Mouse (Mus musculus) lung, embryonic 16.5 days (tissue): ENCODE measurements around the gene Ctnnal1. TPM values are rescaled to one million over a fixed set of nuclear protein-coding genes. Genes with fewer than 3 reads are reported as not detected.
A peak's percentile ranks its signal among the peaks of the same experiment; 100 is the strongest.

Source experiments
- ATAC-seq: fragments of 200-750 bp; cut with Nextera tagmentation; 2 replicates; pipeline ENCODE4 v1.8.0; 2017; ENCODE audit warnings: low read depth, mild to moderate bottlenecking, moderate library complexity
- H3K27ac ChIP-seq: fragments of 300-500 bp; sonication (generic); 2 replicates; pipeline ENCODE4 v1.5.1; 2014; ENCODE audit warnings: mild to moderate bottlenecking, control low read depth, low read length
- H3K27me3 ChIP-seq: fragments of 300-500 bp; sonication (generic); 2 replicates; pipeline ENCODE4 v1.6.1; 2014; ENCODE audit warnings: low read depth, low read length, mixed read lengths; ENCODE audit not compliant: control insufficient read depth, insufficient read depth
- H3K36me3 ChIP-seq: fragments of 300-500 bp; sonication (generic); 2 replicates; pipeline ENCODE4 v1.6.1; 2014; ENCODE audit warnings: low read length; ENCODE audit not compliant: control insufficient read depth, insufficient read depth
- H3K4me1 ChIP-seq: fragments of 300-500 bp; sonication (generic); replicated peaks from 2 replicates; pipeline ENCODE4 v1.6.1; 2014; ENCODE audit warnings: low read length, mixed read lengths; ENCODE audit not compliant: control insufficient read depth, insufficient read depth
- H3K4me2 ChIP-seq: fragments of 300-500 bp; sonication (generic); 2 replicates; pipeline ENCODE4 v1.6.1; 2014; ENCODE audit warnings: low read depth, low read length, control low read depth
- H3K4me3 ChIP-seq: fragments of 300-500 bp; sonication (generic); 2 replicates; pipeline ENCODE4 v1.5.1; 2014; ENCODE audit warnings: mild to moderate bottlenecking, low read length, control low read depth
- H3K9ac ChIP-seq: fragments of 300-500 bp; sonication (generic); 2 replicates; pipeline ENCODE4 v1.6.1; 2014; ENCODE audit warnings: low read length, control low read depth
- H3K9me3 ChIP-seq: fragments of 300-500 bp; sonication (generic); 2 replicates; pipeline ENCODE4 v1.6.1; 2016; ENCODE audit warnings: low read length; ENCODE audit not compliant: control insufficient read depth
- WGBS: fragments of 180-500 bp; shearing (Covaris S2); extraction: QIAGEN DNeasy Blood & Tissue Kit; methylation state at CpG from one replicate; pipeline ENCODE4 v1.1.7; 2014; 5-methylcytosine and 5-hydroxymethylcytosine counted together
- polyA plus RNA-seq: library from polyadenylated mRNA; unstranded; fragments of >200 nt; fragmentation: Nextera tagmentation; extraction: Ambion mirVana; gene quantifications from 2 replicates; pipeline ENCODE4 v1.2.1, GENCODE M21; 2015

The Ctnnal1 gene
- polyA plus RNA-seq, 1 experiment from 2014 or later = 21.7 TPM

DNA sequence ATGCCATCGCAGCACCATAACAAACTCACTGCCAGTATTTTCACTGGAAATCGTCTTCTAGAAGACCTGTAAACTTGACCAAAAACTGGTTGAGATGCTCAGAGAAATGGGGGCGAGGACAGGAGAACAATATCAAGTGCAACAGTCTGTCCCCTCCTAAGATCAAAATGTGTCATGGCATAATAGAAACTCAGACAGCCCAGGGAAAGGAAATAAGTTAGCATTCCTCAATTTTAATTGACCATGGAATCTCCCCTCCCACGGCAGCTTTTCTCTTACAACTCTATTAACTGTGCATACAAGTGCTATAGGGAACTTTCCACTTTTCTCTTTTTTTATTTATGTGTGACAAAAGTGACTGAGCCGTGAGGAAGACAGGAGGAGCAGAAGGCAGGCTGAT is 2.8 kb upstream of the Ctnnal1 start:
- no peak overlapping the region for H3K4me2 ChIP-seq

GRCm38 (mm10) chr4:56865971-56866370 is 983 bp upstream of the Ctnnal1 start:
- H3K27ac ChIP-seq = peak overlapping the region; percentile 19; the same call in 1 of the 2 replicates
- no peak overlapping the region for H3K9ac ChIP-seq
- H3K4me2 ChIP-seq = no peak overlapping the region
- no peaks in the 10 kb centered on the region for H3K27me3 ChIP-seq
- H3K4me3 ChIP-seq = no peak overlapping the region
- 53% methylated on average over 4 of the region's 4 CpGs for WGBS
- no peaks in the 10 kb centered on the region for H3K9me3 ChIP-seq
- no peak for ATAC-seq
- peaks cover 9% of the 10 kb centered on the region; the same call in 1 of the 2 replicates for H3K4me1 ChIP-seq
- H3K36me3 ChIP-seq = peaks cover under 1% of the 10 kb centered on the region; the same call in 1 of the 2 replicates

More for the DNA sequence above, 2.8 kb upstream of the Ctnnal1 start:
- ATAC-seq = no peak
- H3K27ac ChIP-seq = no peak overlapping the region
- H3K27me3 ChIP-seq = no peaks in the 10 kb centered on the region
- H3K4me3 ChIP-seq = no peak overlapping the region
- no peaks in the 10 kb centered on the region for H3K9me3 ChIP-seq
- peaks cover 6% of the 10 kb centered on the region; the same call in 1 of the 2 replicates for H3K36me3 ChIP-seq
- no peak overlapping the region for H3K9ac ChIP-seq
- H3K4me1 ChIP-seq = peaks cover 9% of the 10 kb centered on the region; the same call in 1 of the 2 replicates
- WGBS = 88% methylated on average over 5 of the region's 5 CpGs

DNA sequence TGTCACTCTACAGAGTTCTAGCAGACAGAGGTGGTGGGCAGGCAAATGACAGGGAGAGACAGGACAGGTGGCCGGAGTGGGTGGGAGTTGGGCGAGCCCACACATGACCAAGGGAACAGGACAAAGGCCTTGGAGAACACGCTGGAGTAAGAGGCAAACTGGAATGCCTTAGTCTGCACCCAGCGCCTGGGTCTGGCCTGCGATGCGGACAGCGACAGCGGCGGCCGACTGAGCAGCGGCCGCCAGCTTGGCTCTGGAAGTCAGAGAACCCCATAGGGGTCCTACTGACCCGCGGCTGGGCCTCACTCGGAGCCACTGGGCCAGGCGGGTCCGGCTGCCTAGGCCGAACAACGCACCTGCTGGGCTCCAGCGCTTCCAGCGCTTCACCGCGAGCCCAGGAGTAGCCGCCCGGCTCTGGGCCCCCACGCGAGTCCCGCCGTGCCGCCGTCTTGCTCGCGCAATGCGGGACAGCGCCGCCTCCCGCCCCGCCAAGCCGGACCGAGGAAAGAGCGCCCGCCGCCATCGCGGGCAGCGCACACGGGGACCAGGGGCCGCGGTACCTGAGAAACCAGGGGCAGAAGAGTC is 479 bp downstream of the Ctnnal1 start:
- H3K27me3 ChIP-seq = no peaks in the 10 kb centered on the region
- H3K36me3 ChIP-seq = no peaks in the 10 kb centered on the region
- WGBS = under 1% methylated on average over 48 of the region's 49 CpGs
- peak overlapping the region; percentile 82 for H3K9ac ChIP-seq
- peak; percentile 56 for ATAC-seq
- H3K9me3 ChIP-seq = no peaks in the 10 kb centered on the region
- peaks cover 9% of the 10 kb centered on the region; the same call in 1 of the 2 replicates for H3K4me1 ChIP-seq
- H3K4me2 ChIP-seq = peak overlapping the region; percentile 90
- peak overlapping the region; percentile 79 for H3K27ac ChIP-seq
- peak overlapping the region; percentile 71 for H3K4me3 ChIP-seq

- Histone ChIP-seq H3K9ac (peak overlapping the region; percentile 82), H3K27ac (peak overlapping the region; percentile 79)
- WGBS = 29% methylated on average over 4 of the region's 4 CpGs
Measured at GRCm38 (mm10) chr4:56864016-56864415, 972 bp downstream of the Ctnnal1 start.

GRCm38 (mm10) chr4:56861551-56861950 is 3.4 kb downstream of the Ctnnal1 start:
- 73% methylated on average over 4 of the region's 4 CpGs for WGBS
- H3K4me2 ChIP-seq = no peak overlapping the region
- no peak overlapping the region for H3K9ac ChIP-seq
- no peaks in the 10 kb centered on the region for H3K27me3 ChIP-seq
- H3K36me3 ChIP-seq = no peaks in the 10 kb centered on the region
- H3K4me3 ChIP-seq = no peak overlapping the region
- H3K27ac ChIP-seq = no peak overlapping the region
- peaks cover 9% of the 10 kb centered on the region; the same call in 1 of the 2 replicates for H3K4me1 ChIP-seq
- no peak for ATAC-seq
- no peaks in the 10 kb centered on the region for H3K9me3 ChIP-seq

More at GRCm38 (mm10) chr4:56864016-56864415, 972 bp downstream of the Ctnnal1 start:
- Histone ChIP-seq H3K27me3 (no peaks in the 10 kb centered on the region), H3K9me3 (no peaks in the 10 kb centered on the region), H3K4me3 (peak overlapping the region; percentile 71), H3K4me2 (peak overlapping the region; percentile 90), H3K36me3 (no peaks in the 10 kb centered on the region), H3K4me1 (peaks cover 9% of the 10 kb centered on the region; the same call in 1 of the 2 replicates)
- ATAC-seq = no peak

- no peak for ATAC-seq
- WGBS = 80% methylated on average over 9 of the region's 9 CpGs
- Histone ChIP-seq H3K4me2 (no peak overlapping the region), H3K4me3 (no peak overlapping the region), H3K36me3 (no peaks in the 10 kb centered on the region), H3K4me1 (peaks cover 3% of the 10 kb centered on the region; the same call in 1 of the 2 replicates), H3K9ac (no peak overlapping the region), H3K27me3 (no peaks in the 10 kb centered on the region), H3K9me3 (no peaks in the 10 kb centered on the region), H3K27ac (no peak overlapping the region)
Measured at GRCm38 (mm10) chr4:56858733-56859132, 6.3 kb downstream of the Ctnnal1 start.

DNA sequence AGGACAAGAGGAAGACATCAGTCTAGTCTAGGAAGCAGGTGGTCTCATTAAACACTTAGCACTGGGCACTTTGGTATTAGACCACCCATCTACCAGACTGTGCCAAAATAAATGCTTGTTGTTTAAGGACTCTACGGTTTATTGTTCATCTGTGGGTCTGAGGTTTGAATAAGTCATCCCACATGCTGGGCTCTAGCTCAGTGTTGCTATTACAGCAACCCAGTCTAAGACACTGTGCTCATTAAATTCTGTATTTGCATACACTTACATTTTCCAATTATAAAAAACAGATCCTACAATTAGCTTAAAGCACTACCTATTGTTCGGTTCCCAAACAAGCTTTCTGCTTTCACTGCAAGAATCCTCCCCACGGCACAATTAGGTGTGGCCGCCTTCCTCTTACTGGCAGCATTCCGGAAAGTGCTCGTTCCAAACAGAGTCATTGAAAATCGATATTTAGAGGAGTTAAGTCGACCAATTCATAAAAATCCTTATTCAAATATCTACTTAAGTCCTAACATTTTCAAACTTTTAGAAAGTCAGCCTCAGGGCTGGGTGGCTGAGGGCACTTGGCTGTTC is 8.5 kb downstream of the Ctnnal1 start:
- ATAC-seq = no peak
- H3K4me2 ChIP-seq = no peak overlapping the region
- H3K4me3 ChIP-seq = no peak overlapping the region
- H3K4me1 ChIP-seq = no peaks in the 10 kb centered on the region; the same call in 1 of the 2 replicates
- H3K9ac ChIP-seq = no peak overlapping the region
- H3K27ac ChIP-seq = no peak overlapping the region
- H3K27me3 ChIP-seq = no peaks in the 10 kb centered on the region
- WGBS = 80% methylated on average over 8 of the region's 8 CpGs
- no peaks in the 10 kb centered on the region for H3K9me3 ChIP-seq
- no peaks in the 10 kb centered on the region for H3K36me3 ChIP-seq

GRCm38 (mm10) chr4:56855935-56856334 is 9.1 kb downstream of the Ctnnal1 start:
- H3K36me3 ChIP-seq = no peaks in the 10 kb centered on the region
- 93% methylated on average over 5 of the region's 5 CpGs for WGBS
- H3K27me3 ChIP-seq = no peaks in the 10 kb centered on the region
- H3K27ac ChIP-seq = no peak overlapping the region
- H3K4me2 ChIP-seq = no peak overlapping the region
- H3K4me1 ChIP-seq = peaks cover 3% of the 10 kb centered on the region
- no peak overlapping the region for H3K4me3 ChIP-seq
- H3K9me3 ChIP-seq = no peaks in the 10 kb centered on the region
- no peak overlapping the region for H3K9ac ChIP-seq
- no peak for ATAC-seq

- 13% methylated on average over 6 of the region's 6 CpGs for WGBS
- H3K36me3 ChIP-seq = no peaks in the 10 kb centered on the region
- H3K27me3 ChIP-seq = no peaks in the 10 kb centered on the region
- H3K9ac ChIP-seq = 0 out of 2 replicates have a peak overlapping the region, but pooled peaks have one; percentile 5
- no peak overlapping the region for H3K27ac ChIP-seq
- no peak overlapping the region for H3K4me3 ChIP-seq
- no peaks in the 10 kb centered on the region for H3K9me3 ChIP-seq
- peak; percentile 78 for ATAC-seq
- H3K4me1 ChIP-seq = peaks cover 9% of the 10 kb centered on the region
- H3K4me2 ChIP-seq = no peak overlapping the region
Measured at GRCm38 (mm10) chr4:56850724-56851123, 14.3 kb downstream of the Ctnnal1 start.
